Mouse (Mus musculus) bone marrow macrophage, adult 2 months (primary cell): Measurements from ENCODE around the gene Slc25a40.

Source experiments
- CTCF ChIP-seq: IDR thresholded peaks from 2 replicates; pipeline ENCODE4 v1.5.1; 2012; ENCODE audit warnings: low read depth, mild to moderate bottlenecking, low read length, moderate library complexity
- POLR2A ChIP-seq: IDR thresholded peaks from 2 replicates; pipeline ENCODE4 v1.6.1; 2012; ENCODE audit warnings: mild to moderate bottlenecking, low read depth, low read length, borderline replicate concordance

DNA sequence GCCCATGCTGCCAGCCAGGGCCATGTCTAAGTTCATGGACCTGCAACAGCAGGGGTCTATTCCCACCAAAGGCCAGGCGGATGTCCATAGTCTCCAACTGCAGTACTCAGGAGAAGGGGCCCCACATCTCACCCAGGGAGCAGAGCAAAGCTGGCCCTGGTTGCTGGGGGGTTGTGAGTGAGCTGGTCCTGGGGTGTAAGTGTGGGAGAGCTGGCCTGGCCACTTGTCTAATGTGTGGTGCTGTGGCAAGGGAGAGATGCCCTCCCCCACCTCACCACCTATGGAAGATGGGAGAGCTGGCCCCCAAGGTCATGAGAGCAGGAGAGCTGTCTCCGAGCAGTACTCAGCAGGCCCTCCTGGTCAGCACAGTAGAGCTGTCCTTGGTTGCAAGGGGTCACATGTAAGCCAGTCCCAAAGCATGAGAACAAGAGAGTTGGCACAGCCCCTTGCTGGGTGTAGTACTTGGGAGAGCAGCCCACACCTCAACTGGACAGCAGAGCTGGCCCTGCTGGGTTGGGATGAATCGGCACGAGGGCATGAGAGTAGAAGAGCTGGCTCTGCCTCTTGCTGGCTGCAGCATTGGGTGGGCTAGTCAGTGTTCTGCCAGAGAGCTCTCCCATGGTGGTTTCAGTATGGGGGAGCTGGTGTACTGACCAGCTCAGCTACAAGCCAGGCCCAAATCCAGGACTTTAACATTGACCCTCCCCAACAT is 65.5 kb downstream of the Slc25a40 start:
- TF ChIP-seq CTCF (no peak), POLR2A (no peak)
